Mouse (Mus musculus) heart, postnatal 25 days (tissue): ENCODE measurements around the gene Zmynd8. TPM values are rescaled to one million over a fixed set of nuclear protein-coding genes. Genes with fewer than 3 reads are reported as not detected.

ENCODE experiments used
- DNase-seq: peaks from one replicate; pipeline ENCODE4 v3.0.0; 2022; ENCODE audit warnings: low spot score
- intact Hi-C: fragments of 180-260 bp; cut with DNase I; formaldehyde crosslinking; loops from one replicate; pipeline ENCODE4 v1.15.1; 2025
- total RNA-seq, 2 experiments: library from RNA; stranded (reverse); gene quantifications; 2 replicates each; pipeline ENCODE4 v1.2.3; 2021

The Zmynd8 gene
- total RNA-seq = 10 to 100 TPM; 44.5 to 48.7 TPM

GRCm38 (mm10) chr2:165898202-165899194 is at the start of gene Zmynd8:
TSS of gene Zmynd8 (minus strand) at chr2:165899016.
- intact Hi-C loops = no loop called here
- no peak for DNase-seq

DNA sequence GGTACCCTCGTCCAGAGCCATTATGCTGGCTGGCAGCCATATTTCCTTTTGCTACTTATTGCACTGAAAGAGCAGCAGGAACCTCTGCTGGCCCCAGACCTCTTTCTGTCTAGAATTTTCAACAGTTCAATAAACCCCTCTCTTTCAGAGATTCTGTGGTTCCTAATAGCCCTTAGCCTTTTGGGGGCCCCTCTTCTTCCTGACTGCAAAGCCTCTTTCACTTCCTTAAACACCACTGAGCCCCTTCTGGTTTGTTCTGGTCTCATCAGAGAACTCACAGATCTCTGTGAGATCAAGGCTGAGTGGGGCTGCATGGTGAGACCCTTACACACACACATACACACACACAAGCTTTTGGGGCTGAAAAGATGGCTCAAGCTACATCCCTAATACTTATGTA is 49.2 kb upstream of the Zmynd8 start:
- intact Hi-C loops = no loop called here
- DNase-seq = no peak

- no peak for DNase-seq
- intact Hi-C loops = no loop called here
Observed at GRCm38 (mm10) chr2:165946046-165946564, 47.3 kb upstream of the Zmynd8 start.

- intact Hi-C loops = no loop called here
- DNase-seq = no peak
Observed at GRCm38 (mm10) chr2:165944576-165945351, 45.9 kb upstream of the Zmynd8 start.

DNA sequence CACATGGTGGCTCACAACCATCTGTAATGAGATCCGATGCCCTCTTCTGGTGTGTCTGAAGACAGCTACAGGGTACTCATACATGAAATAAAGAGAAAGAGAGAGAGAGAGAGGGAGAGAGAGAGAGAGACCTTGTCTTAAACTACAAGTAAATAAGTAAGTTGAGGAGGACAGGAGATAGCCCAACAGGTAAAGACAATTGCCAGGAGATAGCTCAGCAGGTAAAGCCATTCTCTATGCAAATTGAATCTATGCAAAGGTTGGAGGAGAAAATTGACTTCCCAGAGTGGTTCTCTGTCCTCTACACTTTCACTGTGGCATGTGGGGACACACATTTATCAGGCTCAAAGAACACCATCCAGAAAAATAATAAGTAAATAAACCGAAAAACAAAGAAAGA is 44.3 kb upstream of the Zmynd8 start:
- intact Hi-C loops = no loop called here
- DNase-seq = no peak

DNA sequence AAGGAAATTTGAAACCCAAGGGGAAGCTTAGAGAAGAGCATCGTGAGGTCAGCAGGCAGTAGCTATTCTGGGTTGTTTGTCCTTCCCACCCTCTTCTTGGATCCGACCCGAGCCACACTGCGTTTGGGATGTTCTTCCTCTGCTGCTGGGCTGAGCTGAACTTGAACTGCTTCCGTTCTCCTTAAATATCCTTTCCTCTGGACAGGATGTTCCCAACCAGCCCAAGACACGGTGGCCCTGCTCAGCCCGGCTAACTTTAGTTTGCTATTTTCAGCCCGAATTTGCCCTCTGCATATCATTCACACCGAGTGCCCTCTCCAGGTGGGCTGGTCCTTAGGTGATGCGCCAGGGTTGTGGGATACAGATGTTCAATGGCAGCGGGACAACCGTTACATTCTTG is 37.3 kb upstream of the Zmynd8 start:
- DNase-seq = peak; percentile 78
- intact Hi-C loops = loop anchor here (5.0 kb wide), 2 partner anchors 51 to 96 kb away; no protein-coding TSS in a partner anchor

DNA sequence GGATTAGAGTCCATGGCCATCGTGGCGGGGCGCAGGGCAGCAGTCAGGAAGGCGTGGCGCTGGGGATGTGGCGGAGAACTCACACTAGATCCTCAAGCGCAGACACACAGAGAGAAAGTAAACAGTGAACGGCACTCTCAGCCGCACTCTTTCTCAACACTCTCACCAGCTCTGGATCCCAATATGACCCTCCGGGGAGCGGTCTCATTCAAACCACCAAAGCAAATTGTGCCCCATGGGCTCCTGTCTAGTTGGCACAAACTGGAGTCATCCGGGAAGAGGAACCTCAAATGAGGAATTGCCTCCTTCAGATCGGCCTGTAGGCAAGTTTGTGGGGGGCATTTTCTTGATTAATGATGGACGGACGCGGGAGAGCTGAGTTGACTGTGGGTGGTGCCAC is 28.9 kb upstream of the Zmynd8 start:
- intact Hi-C loops = no loop called here
- no peak for DNase-seq

DNA sequence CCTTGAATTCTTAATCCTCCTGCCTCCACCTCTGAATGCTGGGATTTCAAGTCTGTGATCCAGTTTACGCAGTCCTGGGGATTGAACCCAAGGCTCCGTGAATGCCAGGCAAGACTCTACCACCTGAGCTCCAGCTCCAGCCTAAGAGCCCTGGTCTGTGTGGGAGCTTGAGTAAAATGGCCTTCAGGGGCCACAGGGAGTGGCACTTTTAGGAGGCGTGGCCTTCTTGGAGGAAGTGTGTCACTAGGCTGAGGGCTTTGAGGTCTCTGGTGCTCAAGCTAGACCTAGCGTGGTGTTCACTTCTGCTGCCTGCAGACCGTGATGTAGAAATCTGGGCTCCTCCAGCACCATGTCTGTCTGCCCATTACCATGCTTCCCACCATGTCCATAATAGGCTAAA is 27.4 kb upstream of the Zmynd8 start:
- no peak for DNase-seq
- intact Hi-C loops = no loop called here

GRCm38 (mm10) chr2:165925144-165925543 is 26.3 kb upstream of the Zmynd8 start:
- intact Hi-C loops = no loop called here
- DNase-seq = no peak

GRCm38 (mm10) chr2:165924695-165925094 is 25.9 kb upstream of the Zmynd8 start:
- intact Hi-C loops = loop anchor here (5.0 kb wide), 1 partner anchor 68 kb away; the partner anchor contains the start of gene Ncoa3
- DNase-seq = no peak

GRCm38 (mm10) chr2:165923715-165924114 is 24.9 kb upstream of the Zmynd8 start:
- DNase-seq = no peak
- intact Hi-C loops = loop anchor here (5.0 kb wide), 1 partner anchor 69 kb away; the partner anchor contains the start of gene Ncoa3

DNA sequence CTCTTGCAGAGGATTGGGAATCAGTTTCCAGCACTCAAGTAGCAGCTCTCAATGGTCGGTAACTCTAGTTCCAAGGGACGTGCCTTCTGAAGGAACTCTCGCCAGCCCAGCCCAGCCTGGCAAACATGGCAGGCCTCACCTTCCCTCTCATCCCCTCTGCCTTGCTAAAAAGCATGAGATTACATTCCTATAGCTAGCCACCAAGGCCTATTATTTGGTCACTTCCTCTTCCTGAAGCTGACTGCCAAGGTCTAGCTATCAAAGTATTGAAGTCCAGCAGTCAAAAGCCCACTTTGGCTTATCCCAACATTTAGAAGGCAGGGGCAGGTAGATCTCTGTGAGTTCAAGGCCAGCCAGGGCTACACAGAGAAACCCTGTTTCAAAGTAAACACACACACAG is 24.2 kb upstream of the Zmynd8 start:
- intact Hi-C loops = loop anchor here (5.0 kb wide), 1 partner anchor 69 kb away; the partner anchor contains the start of gene Ncoa3
- DNase-seq = no peak

GRCm38 (mm10) chr2:165922047-165922728 is 23.4 kb upstream of the Zmynd8 start:
- DNase-seq = no peak
- intact Hi-C loops = loop anchor here (5.0 kb wide), 1 partner anchor 70 kb away; the partner anchor contains the start of gene Ncoa3

GRCm38 (mm10) chr2:165914298-165914697 is 15.5 kb upstream of the Zmynd8 start:
- intact Hi-C loops = loop anchor here (1.0 kb wide), 1 partner anchor 95 kb away; no protein-coding TSS in a partner anchor

DNA sequence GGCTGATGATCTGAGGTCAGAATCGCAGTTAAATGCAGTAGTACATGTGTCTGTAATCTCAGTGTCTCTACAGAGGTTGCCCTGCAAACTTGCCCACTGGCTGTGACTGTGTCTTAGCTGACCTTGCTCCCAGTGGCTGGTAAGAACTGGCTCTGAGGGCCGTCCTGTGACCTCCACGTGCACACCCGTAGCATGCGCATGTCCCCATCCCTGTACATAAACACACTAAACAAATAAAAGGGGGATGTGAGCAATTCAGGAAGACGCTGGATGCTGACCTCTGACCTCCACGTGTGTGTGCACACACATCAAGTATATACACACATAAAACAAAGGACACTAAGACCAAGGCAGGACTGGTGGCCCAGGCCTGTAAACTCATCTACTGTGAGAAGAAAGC is 14.3 kb upstream of the Zmynd8 start:
- no peak for DNase-seq
- intact Hi-C loops = no loop called here

More at GRCm38 (mm10) chr2:165914298-165914697, 15.5 kb upstream of the Zmynd8 start:
- DNase-seq = peak; percentile 93

GRCm38 (mm10) chr2:165909731-165910130 is 10.9 kb upstream of the Zmynd8 start:
- intact Hi-C loops = no loop called here
- no peak for DNase-seq

DNA sequence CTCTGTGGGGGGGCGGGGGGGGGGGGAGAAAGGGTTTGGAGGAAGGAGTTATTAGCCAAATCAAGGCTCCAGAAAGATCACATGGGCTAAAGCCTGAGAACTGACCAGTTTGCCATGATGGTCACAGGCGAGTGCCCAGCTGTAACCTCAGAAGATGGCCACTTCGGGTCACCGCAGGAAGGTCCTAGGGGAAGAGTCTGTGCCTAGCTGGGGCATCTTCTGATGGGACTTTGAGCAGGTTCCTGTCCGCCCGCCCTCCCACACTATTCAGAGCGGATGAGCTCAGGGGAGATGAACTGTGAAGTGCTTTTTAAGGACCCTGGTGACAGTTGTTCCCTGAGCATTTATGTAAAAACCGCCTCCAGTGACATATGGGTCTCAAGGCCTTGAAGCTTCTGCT is 8.4 kb upstream of the Zmynd8 start:
- intact Hi-C loops = no loop called here
- no peak for DNase-seq

- no peak for DNase-seq
- intact Hi-C loops = no loop called here
Observed at GRCm38 (mm10) chr2:165906332-165906945, 7.6 kb upstream of the Zmynd8 start.

- no peak for DNase-seq
- intact Hi-C loops = no loop called here
Observed at GRCm38 (mm10) chr2:165901127-165901384, 2.2 kb upstream of the Zmynd8 start.
